Mouse (Mus musculus): ENCODE data around the gene Pdhb. TPM values are rescaled to one million over a fixed set of nuclear protein-coding genes. Genes with fewer than 3 reads are reported as not detected.

Pdhb gene
- polyA plus RNA-seq (2016; fragmentation: Nextera tagmentation; extraction: Ambion mirVana) = 208 and 229 TPM in 2 replicates

DNA sequence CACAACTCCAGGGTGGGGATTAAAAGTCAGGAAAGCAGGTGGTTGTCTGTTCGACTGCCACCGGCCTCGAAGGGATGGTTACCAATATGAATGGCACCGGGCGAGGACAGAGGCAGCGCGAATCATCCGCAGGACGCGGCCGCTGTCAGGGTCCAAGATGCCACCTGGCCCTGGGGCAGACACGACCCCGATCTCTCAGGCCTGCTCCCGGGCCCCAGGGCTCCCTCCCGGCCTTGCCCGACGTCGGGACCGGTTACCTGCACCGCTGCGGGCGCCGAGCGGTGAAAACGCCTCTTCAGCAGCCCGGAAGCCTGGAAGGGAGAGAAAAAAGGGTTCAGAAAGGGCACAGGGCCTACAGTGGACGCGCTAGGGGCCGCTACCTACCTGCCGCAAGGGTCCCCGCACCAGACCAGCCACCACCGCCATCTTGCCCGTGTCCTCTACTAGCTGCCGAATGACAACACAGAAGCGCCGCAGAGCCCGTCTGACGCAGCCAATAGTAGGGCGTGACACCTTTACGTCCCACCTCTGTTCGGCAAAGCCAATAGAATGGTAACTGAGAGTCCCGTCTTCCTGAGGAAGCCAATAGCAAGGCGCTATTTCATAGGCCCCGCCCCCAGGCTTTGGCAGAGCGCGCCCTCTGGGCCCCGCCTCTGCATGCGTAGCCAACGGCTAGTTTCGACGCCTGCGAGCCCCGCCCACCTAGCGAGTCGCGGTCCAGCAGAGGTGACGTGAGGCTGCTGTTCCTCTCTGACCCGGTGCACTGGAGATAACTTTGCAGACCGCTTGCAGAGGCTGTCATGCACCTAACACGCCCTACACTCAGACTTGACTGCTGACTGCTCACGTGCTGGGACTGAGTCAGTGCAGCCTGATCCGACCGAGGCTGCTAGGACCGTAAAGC is at the start of gene Pdhb:
Gene Pdhb (minus strand): TSS at position 519 of the 904 bp plus-strand sequence.
- H3K27ac ChIP-seq = peak within 1 kb of the TSS; percentile 92
- DNase-seq (ENCODE audit: low spot score) = peak; percentile 95
- WGBS = under 1% methylated on average over 64 of the region's 64 CpGs
- H3K4me3 ChIP-seq = peak within 1 kb of the TSS; percentile 90
- H3K9me3 ChIP-seq (replicated peaks) = no peaks in the 10 kb centered on the region
- H3K36me3 ChIP-seq = peaks cover 33% of the 10 kb centered on the region
- peaks cover 14% of the 10 kb centered on the region; the same call in 1 of the 2 replicates for H3K4me1 ChIP-seq
- no peaks in the 10 kb centered on the region for H3K27me3 ChIP-seq (ENCODE audit: low read depth, poor library complexity, severe bottlenecking)

DNA sequence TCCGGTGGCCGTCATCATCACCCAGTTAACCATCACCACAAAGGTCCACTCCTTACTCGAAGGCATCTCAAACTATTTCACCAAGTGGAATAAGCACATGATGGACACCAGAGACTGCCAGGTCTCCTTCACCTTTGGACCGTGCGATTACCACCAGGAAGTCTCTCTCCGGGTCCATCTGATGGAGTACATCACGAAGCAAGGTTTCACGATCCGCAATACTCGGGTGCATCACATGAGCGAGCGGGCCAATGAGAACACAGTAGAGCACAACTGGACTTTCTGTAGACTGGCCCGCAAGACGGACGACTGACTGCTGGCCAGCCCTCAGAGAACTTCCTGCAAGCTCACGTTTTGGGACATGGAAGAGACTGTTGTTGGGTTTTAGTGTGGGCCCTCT is 49.7 kb upstream of the Pdhb start:
- H3K4me1 ChIP-seq = peaks cover 12% of the 10 kb centered on the region
- H3K4me3 ChIP-seq = no peak overlapping the region
- peaks cover 8% of the 10 kb centered on the region for H3K36me3 ChIP-seq
- 96% methylated on average over 16 of the region's 16 CpGs for WGBS
- no peaks in the 10 kb centered on the region for H3K27me3 ChIP-seq (ENCODE audit: low read depth, poor library complexity, severe bottlenecking)
- H3K27ac ChIP-seq = no peak overlapping the region
- DNase-seq (ENCODE audit: low spot score) = no peak
- no peaks in the 10 kb centered on the region for H3K9me3 ChIP-seq (replicated peaks)

DNA sequence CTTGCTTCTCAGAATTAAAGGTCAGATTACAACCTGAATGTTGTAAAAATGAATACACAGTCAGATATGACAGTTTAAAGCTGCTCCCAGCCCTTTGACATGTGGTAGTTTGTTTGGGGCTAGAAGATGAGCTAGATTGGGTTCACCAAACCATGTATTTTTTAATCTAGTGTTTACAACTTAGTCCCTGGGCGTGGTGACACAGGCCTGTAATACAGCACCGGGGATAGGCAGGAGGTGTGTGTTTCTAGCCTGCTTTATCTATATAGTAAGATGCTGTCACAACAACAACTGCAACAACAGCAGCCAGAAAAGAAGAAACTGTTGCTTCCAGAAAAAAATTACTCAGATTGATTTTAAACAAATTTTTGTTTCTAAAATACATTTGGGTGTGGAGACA is 48.1 kb upstream of the Pdhb start:
- no peak for DNase-seq (ENCODE audit: low spot score)
- Histone ChIP-seq H3K36me3 (peaks cover 8% of the 10 kb centered on the region), H3K4me1 (peaks cover 17% of the 10 kb centered on the region), H3K27ac (no peak overlapping the region), H3K27me3 (ENCODE audit: low read depth, poor library complexity, severe bottlenecking) (peaks cover 2% of the 10 kb centered on the region; the same call in 1 of the 2 replicates), H3K4me3 (no peak overlapping the region), H3K9me3 (replicated peaks) (no peaks in the 10 kb centered on the region)
- WGBS = 91% methylated on average over 2 of the region's 2 CpGs

DNA sequence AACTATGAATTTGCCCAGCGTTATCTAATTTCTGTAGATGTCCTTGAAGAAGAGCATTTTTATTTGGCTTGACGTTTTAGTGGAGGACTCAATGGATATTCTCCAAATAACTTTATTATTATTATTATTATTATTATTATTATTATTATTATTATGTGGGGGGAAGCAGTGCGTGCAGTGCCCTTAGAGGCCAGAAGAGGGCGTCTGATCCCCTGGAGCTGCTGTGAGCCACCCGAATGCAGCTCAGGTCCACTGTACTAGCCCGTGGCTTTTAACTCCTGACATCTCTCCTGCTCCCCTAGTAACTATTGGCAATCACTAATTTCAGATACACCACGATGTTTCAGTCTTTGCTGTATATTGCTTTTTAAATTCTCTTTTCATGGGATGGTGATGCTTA is 47.5 kb upstream of the Pdhb start:
- no peaks in the 10 kb centered on the region for H3K9me3 ChIP-seq (replicated peaks)
- DNase-seq (ENCODE audit: low spot score) = no peak
- peaks cover 6% of the 10 kb centered on the region; the same call in 1 of the 2 replicates for H3K27me3 ChIP-seq (ENCODE audit: low read depth, poor library complexity, severe bottlenecking)
- H3K4me3 ChIP-seq = no peak overlapping the region
- H3K36me3 ChIP-seq = peaks cover 8% of the 10 kb centered on the region
- no peak overlapping the region for H3K27ac ChIP-seq
- WGBS = 74% methylated on average over 7 of the region's 7 CpGs
- peaks cover 24% of the 10 kb centered on the region for H3K4me1 ChIP-seq

DNA sequence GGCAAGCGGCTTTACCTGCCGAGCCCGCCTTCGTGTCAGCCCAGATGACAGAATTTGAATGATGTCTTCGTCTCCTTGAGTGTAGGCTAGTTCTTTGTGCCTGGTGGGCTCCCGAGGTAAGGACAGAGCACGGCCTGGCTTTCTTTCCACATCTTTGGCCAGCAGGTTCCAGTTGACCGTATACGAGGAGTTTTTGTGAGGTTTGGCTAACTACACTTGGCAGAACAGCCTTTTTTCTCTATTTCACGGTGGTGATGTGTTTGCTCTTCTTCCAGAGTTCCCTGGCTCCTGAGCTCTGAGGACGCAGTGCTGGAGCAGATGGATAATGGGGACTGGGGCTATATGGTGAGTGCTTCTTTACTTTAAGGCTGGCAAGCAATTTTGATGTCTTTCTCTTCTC is 47.1 kb upstream of the Pdhb start:
- DNase-seq (ENCODE audit: low spot score) = no peak
- peaks cover 28% of the 10 kb centered on the region for H3K4me1 ChIP-seq
- H3K36me3 ChIP-seq = peaks cover 8% of the 10 kb centered on the region
- no peak overlapping the region for H3K4me3 ChIP-seq
- peaks cover 6% of the 10 kb centered on the region; the same call in 1 of the 2 replicates for H3K27me3 ChIP-seq (ENCODE audit: low read depth, poor library complexity, severe bottlenecking)
- no peaks in the 10 kb centered on the region for H3K9me3 ChIP-seq (replicated peaks)
- 78% methylated on average over 11 of the region's 11 CpGs for WGBS
- no peak overlapping the region for H3K27ac ChIP-seq

DNA sequence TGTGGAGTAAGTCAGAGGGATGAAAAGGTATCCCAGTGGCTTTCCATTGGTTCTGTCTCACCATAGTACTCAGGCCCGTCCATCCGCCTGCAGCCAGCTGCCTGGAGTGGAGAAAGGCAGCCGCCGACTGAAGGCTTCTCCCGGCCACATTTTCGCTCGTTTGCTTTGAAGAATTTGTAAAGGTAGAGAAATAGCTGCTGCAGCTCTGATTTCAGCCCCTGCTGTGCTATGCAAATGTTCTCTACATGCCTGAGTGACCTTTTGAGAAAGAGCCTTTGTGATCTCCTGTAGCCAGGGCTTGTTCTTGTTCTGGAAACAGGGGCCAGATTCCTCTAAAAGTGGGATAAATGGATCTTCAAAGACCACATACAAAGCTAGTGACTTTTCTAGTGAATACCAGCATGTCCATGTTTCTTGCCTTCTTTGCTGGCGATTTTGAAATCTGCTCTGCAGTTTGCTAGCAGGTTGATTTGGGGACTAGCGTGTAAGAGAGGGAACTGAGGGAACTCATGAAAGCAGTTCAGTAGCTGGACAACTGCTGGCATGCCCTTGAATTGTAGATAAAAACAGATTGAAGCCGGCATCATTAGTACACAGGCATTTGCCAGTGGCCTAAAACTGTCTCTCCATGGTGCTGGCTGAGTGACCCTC is 46.0 kb upstream of the Pdhb start:
- H3K4me1 ChIP-seq = peaks cover 35% of the 10 kb centered on the region
- no peaks in the 10 kb centered on the region for H3K9me3 ChIP-seq (replicated peaks)
- H3K36me3 ChIP-seq = peaks cover 8% of the 10 kb centered on the region
- H3K27me3 ChIP-seq (ENCODE audit: low read depth, poor library complexity, severe bottlenecking) = peaks cover 6% of the 10 kb centered on the region; the same call in 1 of the 2 replicates
- no peak overlapping the region for H3K27ac ChIP-seq
- 35% methylated on average over 10 of the region's 10 CpGs for WGBS
- no peak for DNase-seq (ENCODE audit: low spot score)
- H3K4me3 ChIP-seq = no peak overlapping the region

DNA sequence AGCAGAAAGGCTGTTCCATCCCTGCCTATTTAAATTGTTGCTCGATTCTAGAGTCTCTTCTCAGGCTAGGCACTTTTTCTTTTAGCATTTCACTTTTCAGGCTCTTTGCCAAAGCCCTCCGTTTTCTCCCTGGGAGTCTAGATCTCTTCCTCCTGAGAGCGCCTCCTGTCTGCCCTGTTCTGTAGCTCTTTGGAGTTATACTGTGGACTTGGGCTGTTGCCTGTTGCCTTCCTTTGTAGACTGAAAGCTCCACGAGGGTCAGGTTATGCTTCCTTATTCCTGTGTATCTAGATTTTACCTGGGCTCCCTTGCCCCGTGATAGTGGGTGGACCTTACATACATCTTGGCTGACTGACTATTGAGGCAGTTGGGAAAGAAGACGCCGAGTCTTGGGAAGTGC is 45.4 kb upstream of the Pdhb start:
- H3K27ac ChIP-seq = no peak overlapping the region
- H3K36me3 ChIP-seq = peaks cover 8% of the 10 kb centered on the region
- no peak overlapping the region for H3K4me3 ChIP-seq
- 70% methylated on average over 7 of the region's 7 CpGs for WGBS
- peaks cover 35% of the 10 kb centered on the region for H3K4me1 ChIP-seq
- peaks cover 6% of the 10 kb centered on the region; the same call in 1 of the 2 replicates for H3K27me3 ChIP-seq (ENCODE audit: low read depth, poor library complexity, severe bottlenecking)
- no peak for DNase-seq (ENCODE audit: low spot score)
- H3K9me3 ChIP-seq (replicated peaks) = no peaks in the 10 kb centered on the region

DNA sequence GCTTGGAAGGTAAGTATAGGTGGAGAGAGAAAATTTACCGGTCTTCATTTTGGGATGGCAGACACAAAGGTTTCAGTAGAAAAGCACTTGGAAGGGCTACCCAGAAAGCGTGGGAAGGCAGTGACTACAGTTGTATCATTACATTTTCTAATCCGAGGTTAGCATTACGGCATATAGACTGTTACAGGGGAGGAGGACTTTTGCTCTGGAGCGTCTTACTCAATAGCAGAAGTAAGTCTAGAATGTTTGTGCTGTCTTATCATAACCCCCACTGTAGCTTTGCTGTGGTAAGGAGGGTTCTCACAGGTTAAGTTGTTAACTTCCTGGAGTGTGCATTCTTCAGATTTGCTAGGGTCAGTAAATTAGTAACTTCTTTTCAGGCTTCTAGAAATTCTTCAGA is 43.3 kb upstream of the Pdhb start:
- no peaks in the 10 kb centered on the region for H3K9me3 ChIP-seq (replicated peaks)
- WGBS = 76% methylated on average over 5 of the region's 5 CpGs
- H3K27ac ChIP-seq = no peak overlapping the region
- H3K36me3 ChIP-seq = no peaks in the 10 kb centered on the region
- DNase-seq (ENCODE audit: low spot score) = no peak
- H3K27me3 ChIP-seq (ENCODE audit: low read depth, poor library complexity, severe bottlenecking) = peaks cover 6% of the 10 kb centered on the region; the same call in 1 of the 2 replicates
- H3K4me3 ChIP-seq = peak overlapping the region; percentile 81; the same call in 1 of the 2 replicates
- peaks cover 35% of the 10 kb centered on the region for H3K4me1 ChIP-seq

DNA sequence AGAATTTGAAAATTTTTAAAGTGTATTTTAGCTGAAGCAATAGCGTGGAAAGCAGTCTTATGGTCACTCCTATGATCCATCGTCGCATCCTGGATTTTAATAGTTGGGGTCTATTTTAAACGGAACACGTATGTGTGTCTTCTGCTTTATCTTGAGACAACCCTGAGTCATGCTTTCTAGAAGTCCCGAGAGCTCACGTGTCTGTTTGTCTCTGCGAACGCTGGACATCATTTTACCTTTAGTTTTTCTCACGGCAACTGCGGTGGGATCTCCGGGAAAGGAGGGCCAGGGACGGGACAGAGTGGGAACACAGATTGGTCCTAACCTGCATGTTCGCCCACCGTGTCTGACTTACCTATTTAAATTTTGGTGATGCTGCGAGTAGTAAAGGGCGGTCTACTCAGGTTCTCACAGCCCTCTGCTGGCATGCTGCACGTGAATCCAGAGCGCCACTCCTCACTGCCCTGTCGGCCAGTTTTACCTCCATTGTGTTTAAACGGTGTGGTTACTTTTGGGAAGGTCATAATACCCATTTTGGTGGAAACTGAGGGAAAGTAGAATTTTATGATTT is 42.5 kb upstream of the Pdhb start:
- Histone ChIP-seq H3K4me3 (peak overlapping the region; percentile 81), H3K9me3 (replicated peaks) (no peaks in the 10 kb centered on the region), H3K27ac (peak overlapping the region; percentile 6; the same call in 1 of the 2 replicates), H3K4me1 (peaks cover 35% of the 10 kb centered on the region), H3K36me3 (no peaks in the 10 kb centered on the region), H3K27me3 (ENCODE audit: low read depth, poor library complexity, severe bottlenecking) (peaks cover 6% of the 10 kb centered on the region; the same call in 1 of the 2 replicates)
- WGBS = 24% methylated on average over 21 of the region's 21 CpGs
- no peak for DNase-seq (ENCODE audit: low spot score)

DNA sequence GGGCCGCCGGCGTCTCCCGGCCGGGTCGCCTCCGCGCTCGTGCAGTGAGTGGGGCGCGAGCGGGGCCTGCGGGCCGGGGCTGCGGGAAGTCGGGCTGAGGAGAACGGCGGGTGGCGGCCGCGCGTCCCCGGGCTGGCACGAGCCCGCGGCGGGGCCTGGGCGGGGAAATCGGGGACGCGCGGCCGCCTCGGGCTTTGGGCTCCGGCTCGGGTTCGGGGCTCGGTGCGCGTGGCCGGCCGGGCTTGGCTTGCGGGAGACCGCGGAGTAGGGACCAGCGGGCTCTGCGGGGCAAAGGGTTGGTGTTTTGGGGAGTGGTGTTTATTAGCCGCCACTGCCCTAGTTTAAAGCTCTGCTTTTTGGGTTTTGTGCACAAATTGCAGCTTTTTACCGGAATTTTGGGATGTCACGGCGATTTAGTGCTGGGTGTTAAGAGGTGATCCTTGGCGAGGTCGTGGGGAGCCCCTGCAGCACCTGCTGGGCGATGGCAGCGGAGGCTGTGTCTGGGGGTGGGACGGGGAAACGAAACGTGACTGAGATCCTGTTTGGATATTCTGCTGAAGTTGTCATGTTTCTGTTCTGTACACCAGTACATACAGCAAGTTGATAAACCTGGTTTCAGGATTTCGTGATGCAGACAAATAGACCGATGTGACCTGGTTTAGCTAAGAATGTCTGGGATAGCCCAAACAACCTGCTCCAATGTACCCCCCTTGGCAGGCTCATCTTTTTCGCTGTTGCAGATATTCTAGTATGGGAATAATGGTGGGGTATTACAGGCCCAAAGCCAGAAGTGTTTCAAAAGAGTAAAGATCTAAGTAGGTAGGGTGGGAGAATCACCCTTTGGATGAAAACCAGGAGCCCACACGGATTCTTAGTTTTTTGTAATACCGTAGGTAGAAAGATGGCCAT is 41.7 kb upstream of the Pdhb start:
- peak overlapping the region; percentile 81 for H3K4me3 ChIP-seq
- no peaks in the 10 kb centered on the region for H3K9me3 ChIP-seq (replicated peaks)
- peaks cover 6% of the 10 kb centered on the region; the same call in 1 of the 2 replicates for H3K27me3 ChIP-seq (ENCODE audit: low read depth, poor library complexity, severe bottlenecking)
- H3K36me3 ChIP-seq = no peaks in the 10 kb centered on the region
- peak overlapping the region; percentile 96 for H3K27ac ChIP-seq
- DNase-seq (ENCODE audit: low spot score) = peak; percentile 81
- WGBS = 3% methylated on average over 63 of the region's 63 CpGs
- H3K4me1 ChIP-seq = peaks cover 39% of the 10 kb centered on the region

DNA sequence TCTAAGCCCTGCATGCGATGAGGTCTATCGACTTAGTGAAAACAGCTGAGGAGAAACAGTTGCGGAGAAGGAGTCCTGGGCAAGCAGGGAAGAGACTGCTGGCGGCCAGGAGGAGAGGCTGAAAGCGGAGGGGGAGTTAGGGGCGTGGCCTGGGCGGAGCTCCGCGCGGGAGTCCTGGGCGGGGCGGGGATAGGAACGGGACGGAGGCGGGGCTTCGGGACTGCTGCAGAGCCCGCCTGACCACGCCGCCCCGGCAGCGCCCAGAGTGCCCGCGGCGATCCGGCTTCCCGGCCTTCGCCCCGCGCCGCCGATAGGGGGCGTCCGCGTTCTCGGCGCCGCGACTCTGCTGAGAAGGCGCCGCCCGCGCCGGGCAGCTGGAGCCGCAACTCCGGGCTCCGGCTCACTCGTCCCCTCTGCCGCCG is 41.0 kb upstream of the Pdhb start, which contains the start of gene Kctd6:
Gene Kctd6 (plus strand): TSS at position 338 of the 422 bp plus-strand sequence.
- Histone ChIP-seq H3K36me3 (no peaks in the 10 kb centered on the region), H3K27ac (peak within 1 kb of the TSS; percentile 96), H3K4me3 (peak within 1 kb of the TSS; percentile 81), H3K4me1 (peaks cover 40% of the 10 kb centered on the region), H3K9me3 (replicated peaks) (no peaks in the 10 kb centered on the region), H3K27me3 (ENCODE audit: low read depth, poor library complexity, severe bottlenecking) (peaks cover 6% of the 10 kb centered on the region; the same call in 1 of the 2 replicates)
- under 1% methylated on average over 48 of the region's 49 CpGs for WGBS
- peak; percentile 99 for DNase-seq (ENCODE audit: low spot score)

DNA sequence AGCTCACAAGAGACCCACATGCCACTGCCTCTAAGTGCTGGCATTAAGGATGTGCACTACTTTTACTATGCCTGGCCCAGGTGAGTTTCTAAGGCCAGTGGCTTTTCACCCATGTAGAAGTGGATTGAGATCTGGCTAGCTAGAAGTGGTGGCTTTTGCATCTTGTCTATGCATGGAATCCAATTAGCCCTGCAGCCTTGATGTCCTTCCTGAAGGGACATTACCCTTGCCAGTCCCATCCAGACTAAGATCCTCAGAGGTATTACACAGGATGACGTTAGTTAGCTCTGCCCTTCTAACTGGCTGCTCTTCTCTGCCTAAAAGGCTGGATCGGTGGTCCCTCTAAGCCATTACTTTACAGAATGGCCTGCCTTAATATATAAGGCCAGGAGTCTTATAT is 40.2 kb upstream of the Pdhb start:
- no peak for DNase-seq (ENCODE audit: low spot score)
- Histone ChIP-seq H3K36me3 (no peaks in the 10 kb centered on the region), H3K9me3 (replicated peaks) (no peaks in the 10 kb centered on the region), H3K27ac (no peak overlapping the region), H3K4me3 (no peak overlapping the region), H3K27me3 (ENCODE audit: low read depth, poor library complexity, severe bottlenecking) (peaks cover 6% of the 10 kb centered on the region; the same call in 1 of the 2 replicates), H3K4me1 (peaks cover 35% of the 10 kb centered on the region)
- WGBS = 82% methylated on average over 2 of the region's 2 CpGs
